Mouse (Mus musculus) left cerebral cortex, adult 2 months (tissue): ENCODE data around the gene Ankrd55. TPM values are rescaled to one million over a fixed set of nuclear protein-coding genes. Genes with fewer than 3 reads are reported as not detected.

Experiments used
- DNase-seq, 2 experiments: peaks; one replicate each; pipeline ENCODE4 v3.0.0; 2021 to 2022; ENCODE audit warnings: low spot score in 2 of 2, mixed read lengths in 1 of 2; ENCODE audit errors: extremely low spot score in 1 of 2
- H3K27ac ChIP-seq: fragments of 200-600 bp; 2 replicates; pipeline ENCODE4 v1.8.1; 2022
- H3K4me3 ChIP-seq: fragments of 200-600 bp; 2 replicates; pipeline ENCODE4 v1.8.1; 2022
- CTCF ChIP-seq: fragments of 200-600 bp; IDR thresholded peaks from 2 replicates; pipeline ENCODE4 v1.8.1; 2022; ENCODE audit warnings: antibody characterized with exemption, mild to moderate bottlenecking, moderate library complexity
- intact Hi-C: fragments of 180-260 bp; cut with DNase I; formaldehyde crosslinking; loops from one replicate; pipeline ENCODE4 v1.15.1; 2025
- total RNA-seq, 2 experiments: library from RNA; stranded (reverse); gene quantifications; 2 replicates each; pipeline ENCODE4 v1.2.3; 2021

Gene Ankrd55
- total RNA-seq, 2 experiments from 2014 or later: 3.6 to 4.1 TPM

- no peak overlapping the region for H3K27ac ChIP-seq
- no peak overlapping the region for H3K4me3 ChIP-seq
- no peak for DNase-seq
- no peak for TF ChIP-seq CTCF
- intact Hi-C loops: no loop called here
Observed at GRCm38 (mm10) chr13:112388176-112388575, 99.9 kb downstream of the Ankrd55 start.

- no peak for TF ChIP-seq CTCF
- no peak for DNase-seq
- intact Hi-C loops: no loop called here
- Histone ChIP-seq H3K4me3 (no peak overlapping the region), H3K27ac (no peak overlapping the region)
Observed at GRCm38 (mm10) chr13:112390206-112390605, 102.0 kb downstream of the Ankrd55 start.

GRCm38 (mm10) chr13:112391354-112391753, 103.1 kb downstream of the Ankrd55 start:
- intact Hi-C loops: no loop called here
- Histone ChIP-seq H3K4me3 (no peak overlapping the region), H3K27ac (no peak overlapping the region)
- TF ChIP-seq CTCF: no peak
- DNase-seq: no peak

GRCm38 (mm10) chr13:112393356-112393755, 105.1 kb downstream of the Ankrd55 start:
- intact Hi-C loops: no loop called here

GRCm38 (mm10) chr13:112394271-112394670, 106.0 kb downstream of the Ankrd55 start:
- no peak overlapping the region for H3K27ac ChIP-seq
- intact Hi-C loops: no loop called here

More at GRCm38 (mm10) chr13:112393356-112393755, 105.1 kb downstream of the Ankrd55 start:
- Histone ChIP-seq H3K27ac (no peak overlapping the region), H3K4me3 (no peak overlapping the region)
- no peak for DNase-seq
- TF ChIP-seq CTCF: no peak

GRCm38 (mm10) chr13:112404723-112405122, 116.5 kb downstream of the Ankrd55 start:
- H3K4me3 ChIP-seq: no peak overlapping the region
- intact Hi-C loops: no loop called here
- TF ChIP-seq CTCF: no peak
- no peak for DNase-seq
- H3K27ac ChIP-seq: no peak overlapping the region

More at GRCm38 (mm10) chr13:112394271-112394670, 106.0 kb downstream of the Ankrd55 start:
- no peak for TF ChIP-seq CTCF
- no peak overlapping the region for H3K4me3 ChIP-seq
- no peak for DNase-seq

- no peak for TF ChIP-seq CTCF
- DNase-seq: no peak
- H3K4me3 ChIP-seq: no peak overlapping the region
- intact Hi-C loops: no loop called here
- H3K27ac ChIP-seq: no peak overlapping the region
Observed at GRCm38 (mm10) chr13:112405184-112405583, 116.9 kb downstream of the Ankrd55 start.

- Histone ChIP-seq H3K4me3 (no peak overlapping the region), H3K27ac (no peak overlapping the region)
- no peak for DNase-seq
- intact Hi-C loops: no loop called here
- no peak for TF ChIP-seq CTCF
Observed at GRCm38 (mm10) chr13:112406618-112407017, 118.4 kb downstream of the Ankrd55 start.

- Histone ChIP-seq H3K4me3 (no peak overlapping the region), H3K27ac (no peak overlapping the region)
- no peak for TF ChIP-seq CTCF
- intact Hi-C loops: no loop called here
- no peak for DNase-seq
Observed at GRCm38 (mm10) chr13:112407181-112407700, 119.0 kb downstream of the Ankrd55 start.

- intact Hi-C loops: no loop called here
- Histone ChIP-seq H3K27ac (no peak overlapping the region), H3K4me3 (no peak overlapping the region)
- no peak for DNase-seq
- no peak for TF ChIP-seq CTCF
Observed at GRCm38 (mm10) chr13:112407776-112408490, 119.7 kb downstream of the Ankrd55 start.

- H3K4me3 ChIP-seq: no peak overlapping the region
- no peak for TF ChIP-seq CTCF
- no peak overlapping the region for H3K27ac ChIP-seq
- no peak for DNase-seq
- intact Hi-C loops: no loop called here
Observed at GRCm38 (mm10) chr13:112408701-112409100, 120.5 kb downstream of the Ankrd55 start.

- H3K27ac ChIP-seq: no peak overlapping the region
- DNase-seq: no peak
- H3K4me3 ChIP-seq: no peak overlapping the region
- intact Hi-C loops: no loop called here
- TF ChIP-seq CTCF: no peak
Observed at GRCm38 (mm10) chr13:112409331-112409730, 121.1 kb downstream of the Ankrd55 start.

GRCm38 (mm10) chr13:112409851-112410250, 121.6 kb downstream of the Ankrd55 start:
- no peak for DNase-seq
- Histone ChIP-seq H3K4me3 (no peak overlapping the region), H3K27ac (no peak overlapping the region)
- no peak for TF ChIP-seq CTCF
- intact Hi-C loops: no loop called here
